Mouse (Mus musculus): Measurements from ENCODE around the gene Pip5k1b. TPM values are rescaled to one million over a fixed set of nuclear protein-coding genes. Genes with fewer than 3 reads are reported as not detected.

Gene Pip5k1b
- polyA plus RNA-seq, 1 experiment from 2014 or later: 12.3 TPM

GRCm38 (mm10) chr19:24550778-24551177, 4.9 kb downstream of the Pip5k1b start:
- ATAC-seq (replicated peaks; ENCODE audit: insufficient number of reproducible peaks, low FRiP score, low TSS enrichment): no peak
- Histone ChIP-seq H3K36me3 (ENCODE audit: control insufficient read depth, insufficient read depth, low read length) (peaks cover 2% of the 10 kb centered on the region; the same call in 1 of the 2 replicates), H3K27me3 (ENCODE audit: control insufficient read depth, insufficient read depth, low read length) (no peaks in the 10 kb centered on the region), H3K4me1 (ENCODE audit: control insufficient read depth, insufficient read depth, low read length) (peaks cover 17% of the 10 kb centered on the region), H3K27ac (ENCODE audit: low read depth, low read length) (no peak overlapping the region), H3K9ac (ENCODE audit: low read depth, low read length) (no peak overlapping the region), H3K4me2 (no peak overlapping the region), H3K4me3 (ENCODE audit: low read depth, low read length) (no peak overlapping the region), H3K9me3 (replicated peaks; ENCODE audit: control insufficient read depth, low read length) (no peaks in the 10 kb centered on the region)
- 73% methylated on average over 7 of the region's 7 CpGs for WGBS (ENCODE audit: insufficient replicate concordance)

- WGBS (ENCODE audit: insufficient replicate concordance): 95% methylated on average over 2 of the region's 2 CpGs
- H3K4me3 ChIP-seq (ENCODE audit: low read depth, low read length): no peak overlapping the region
- no peak overlapping the region for H3K27ac ChIP-seq (ENCODE audit: low read depth, low read length)
Measured at GRCm38 (mm10) chr19:24550016-24550415, 5.7 kb downstream of the Pip5k1b start.

GRCm38 (mm10) chr19:24548337-24548736, 7.3 kb downstream of the Pip5k1b start:
- H3K27me3 ChIP-seq (ENCODE audit: control insufficient read depth, insufficient read depth, low read length): no peaks in the 10 kb centered on the region
- H3K27ac ChIP-seq (ENCODE audit: low read depth, low read length): no peak overlapping the region
- H3K9me3 ChIP-seq (replicated peaks; ENCODE audit: control insufficient read depth, low read length): no peaks in the 10 kb centered on the region
- 91% methylated on average over 9 of the region's 9 CpGs for WGBS (ENCODE audit: insufficient replicate concordance)
- no peak overlapping the region for H3K4me2 ChIP-seq
- no peak overlapping the region for H3K9ac ChIP-seq (ENCODE audit: low read depth, low read length)
- H3K4me3 ChIP-seq (ENCODE audit: low read depth, low read length): no peak overlapping the region
- peaks cover 2% of the 10 kb centered on the region; the same call in 1 of the 2 replicates for H3K36me3 ChIP-seq (ENCODE audit: control insufficient read depth, insufficient read depth, low read length)
- peaks cover 25% of the 10 kb centered on the region for H3K4me1 ChIP-seq (ENCODE audit: control insufficient read depth, insufficient read depth, low read length)
- ATAC-seq (replicated peaks; ENCODE audit: insufficient number of reproducible peaks, low FRiP score, low TSS enrichment): no peak

More at GRCm38 (mm10) chr19:24550016-24550415, 5.7 kb downstream of the Pip5k1b start:
- Histone ChIP-seq H3K9me3 (replicated peaks; ENCODE audit: control insufficient read depth, low read length) (no peaks in the 10 kb centered on the region), H3K4me1 (ENCODE audit: control insufficient read depth, insufficient read depth, low read length) (peaks cover 21% of the 10 kb centered on the region), H3K36me3 (ENCODE audit: control insufficient read depth, insufficient read depth, low read length) (peaks cover 2% of the 10 kb centered on the region; the same call in 1 of the 2 replicates), H3K9ac (ENCODE audit: low read depth, low read length) (no peak overlapping the region), H3K4me2 (no peak overlapping the region), H3K27me3 (ENCODE audit: control insufficient read depth, insufficient read depth, low read length) (no peaks in the 10 kb centered on the region)
- no peak for ATAC-seq (replicated peaks; ENCODE audit: insufficient number of reproducible peaks, low FRiP score, low TSS enrichment)

DNA sequence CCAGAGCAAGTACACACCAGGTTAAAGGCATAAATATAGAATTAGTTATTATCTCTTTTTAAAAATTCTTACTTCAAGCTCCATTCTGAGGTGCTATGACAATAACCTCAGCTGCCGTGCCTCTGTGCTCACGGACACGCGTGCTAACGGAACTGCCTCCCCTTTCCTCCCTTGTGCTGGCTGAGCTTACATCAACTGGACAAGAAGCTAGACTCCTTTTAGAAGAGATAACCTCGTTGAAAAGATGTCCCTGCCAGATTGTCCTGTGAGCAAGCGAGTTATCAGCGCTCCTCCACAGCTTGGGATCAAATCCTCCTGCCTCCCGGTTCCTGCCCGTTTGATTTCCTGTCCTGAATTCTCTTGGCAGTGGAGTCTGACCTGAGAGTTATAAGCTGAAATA, 9.5 kb downstream of the Pip5k1b start:
- no peak overlapping the region for H3K27ac ChIP-seq (ENCODE audit: low read depth, low read length)
- peaks cover 35% of the 10 kb centered on the region for H3K4me1 ChIP-seq (ENCODE audit: control insufficient read depth, insufficient read depth, low read length)
- no peak overlapping the region for H3K9ac ChIP-seq (ENCODE audit: low read depth, low read length)
- ATAC-seq (replicated peaks; ENCODE audit: insufficient number of reproducible peaks, low FRiP score, low TSS enrichment): no peak
- no peak overlapping the region; the same call in 1 of the 2 replicates for H3K4me2 ChIP-seq
- 61% methylated on average over 10 of the region's 10 CpGs for WGBS (ENCODE audit: insufficient replicate concordance)
- no peak overlapping the region for H3K4me3 ChIP-seq (ENCODE audit: low read depth, low read length)
- H3K27me3 ChIP-seq (ENCODE audit: control insufficient read depth, insufficient read depth, low read length): no peaks in the 10 kb centered on the region
- peaks cover 2% of the 10 kb centered on the region; the same call in 1 of the 2 replicates for H3K36me3 ChIP-seq (ENCODE audit: control insufficient read depth, insufficient read depth, low read length)
- H3K9me3 ChIP-seq (replicated peaks; ENCODE audit: control insufficient read depth, low read length): no peaks in the 10 kb centered on the region

DNA sequence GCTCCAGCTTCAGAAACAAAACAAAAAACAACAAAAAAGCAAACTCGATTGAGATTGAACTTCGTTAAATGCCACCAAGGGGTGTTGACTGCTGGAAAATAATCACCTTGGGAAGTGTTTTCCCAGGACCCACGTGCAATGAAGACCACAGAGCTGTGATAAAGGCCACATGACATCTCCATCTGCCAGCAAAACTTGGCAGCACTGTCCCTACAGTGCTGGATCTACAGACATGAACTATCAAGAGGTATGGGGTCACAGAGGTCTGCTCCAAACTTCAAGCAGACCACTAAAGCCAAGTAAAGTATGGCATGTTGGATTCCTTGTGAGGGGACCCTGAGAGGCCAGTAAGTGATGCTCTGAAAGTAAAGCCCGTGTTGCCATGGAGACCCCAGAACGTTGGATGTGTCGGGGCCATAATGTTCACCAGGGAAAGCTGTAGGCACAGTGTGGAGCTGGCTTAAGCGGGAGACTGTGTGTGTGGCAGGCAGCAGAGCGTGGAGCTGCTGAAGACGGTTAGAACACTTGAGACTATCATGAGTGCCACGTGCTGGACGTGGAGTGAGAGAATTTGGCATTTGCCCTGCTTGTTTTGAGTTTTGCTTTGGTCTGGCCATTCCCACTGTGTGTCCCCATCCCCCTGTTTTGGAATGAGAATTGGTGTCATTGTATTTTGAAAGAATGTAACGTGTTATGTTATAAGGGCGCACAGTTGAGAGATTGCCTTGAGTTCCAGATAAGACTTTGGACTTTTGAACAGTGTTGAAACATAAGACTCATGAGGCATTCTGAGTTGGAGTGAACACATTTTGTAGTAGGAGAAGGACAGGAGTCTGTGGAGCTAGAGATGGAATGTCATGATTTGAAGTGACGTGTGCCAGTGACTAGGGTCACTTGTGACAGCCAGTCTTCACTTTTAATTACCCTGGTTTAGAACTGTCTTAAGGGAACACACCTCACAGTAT, 12.0 kb downstream of the Pip5k1b start:
- Histone ChIP-seq H3K27me3 (ENCODE audit: control insufficient read depth, insufficient read depth, low read length) (no peaks in the 10 kb centered on the region), H3K4me2 (no peak overlapping the region; the same call in 1 of the 2 replicates), H3K27ac (ENCODE audit: low read depth, low read length) (no peak overlapping the region; the same call in 1 of the 2 replicates), H3K36me3 (ENCODE audit: control insufficient read depth, insufficient read depth, low read length) (peaks cover 2% of the 10 kb centered on the region; the same call in 1 of the 2 replicates), H3K4me1 (ENCODE audit: control insufficient read depth, insufficient read depth, low read length) (peaks cover 35% of the 10 kb centered on the region), H3K9ac (ENCODE audit: low read depth, low read length) (no peak overlapping the region), H3K4me3 (ENCODE audit: low read depth, low read length) (no peak overlapping the region), H3K9me3 (replicated peaks; ENCODE audit: control insufficient read depth, low read length) (no peaks in the 10 kb centered on the region)
- ATAC-seq (replicated peaks; ENCODE audit: insufficient number of reproducible peaks, low FRiP score, low TSS enrichment): no peak
- WGBS (ENCODE audit: insufficient replicate concordance): 57% methylated on average over 14 of the region's 14 CpGs

DNA sequence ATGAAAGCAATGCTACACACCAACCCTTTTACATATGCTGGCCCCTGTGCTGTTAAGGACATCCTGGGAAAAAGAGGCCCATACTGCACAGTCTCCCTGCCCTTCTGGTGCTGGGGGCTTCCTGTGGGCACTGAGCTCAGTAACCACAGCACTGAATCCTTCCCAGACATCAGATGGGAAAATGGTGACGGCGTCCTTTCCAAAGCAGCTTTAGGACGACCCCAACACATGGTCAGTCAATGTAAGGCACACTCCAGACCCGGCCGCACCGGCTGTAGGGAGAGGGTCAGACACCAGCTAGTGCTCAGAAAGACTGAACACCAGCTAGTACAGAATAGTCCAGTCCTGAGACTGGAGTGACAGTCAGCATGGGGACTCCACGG, 13.4 kb downstream of the Pip5k1b start:
- no peak overlapping the region for H3K27ac ChIP-seq (ENCODE audit: low read depth, low read length)
- WGBS (ENCODE audit: insufficient replicate concordance): 91% methylated on average over 7 of the region's 7 CpGs
- no peak for ATAC-seq (replicated peaks; ENCODE audit: insufficient number of reproducible peaks, low FRiP score, low TSS enrichment)

DNA sequence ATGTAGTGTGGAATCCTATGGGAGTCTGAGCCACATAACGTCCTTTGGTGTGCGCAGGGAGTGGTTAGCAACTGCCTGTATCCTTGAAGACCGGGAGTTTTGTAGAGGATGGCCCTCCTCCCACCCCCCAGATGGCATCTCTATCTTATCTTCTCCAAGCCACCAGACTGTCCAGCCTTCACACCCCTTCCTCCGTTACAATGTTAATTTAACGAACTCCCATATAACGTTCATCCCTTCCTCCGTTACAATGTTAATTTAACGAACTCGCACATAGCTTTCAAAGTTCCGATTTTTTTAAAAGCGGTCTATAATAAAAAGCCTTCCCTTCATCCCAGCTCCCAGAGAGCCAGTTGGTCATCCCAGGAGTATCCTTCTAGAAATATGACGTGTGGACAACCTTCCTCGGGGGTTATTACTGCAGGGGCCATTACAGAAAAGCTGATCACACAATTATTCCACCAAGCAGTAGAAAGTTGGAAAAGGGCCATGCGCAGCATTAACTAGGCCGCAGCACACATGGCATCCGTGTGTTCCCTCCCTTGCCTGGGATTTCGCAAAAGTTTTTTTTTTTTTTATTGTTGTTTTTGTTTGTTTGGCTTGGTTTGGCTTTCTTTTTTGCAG, 13.9 kb downstream of the Pip5k1b start:
- no peaks in the 10 kb centered on the region for H3K36me3 ChIP-seq (ENCODE audit: control insufficient read depth, insufficient read depth, low read length)
- H3K27ac ChIP-seq (ENCODE audit: low read depth, low read length): no peak overlapping the region
- H3K4me3 ChIP-seq (ENCODE audit: low read depth, low read length): no peak overlapping the region
- no peak overlapping the region for H3K4me2 ChIP-seq
- WGBS (ENCODE audit: insufficient replicate concordance): 77% methylated on average over 17 of the region's 17 CpGs
- ATAC-seq (replicated peaks; ENCODE audit: insufficient number of reproducible peaks, low FRiP score, low TSS enrichment): no peak
- H3K27me3 ChIP-seq (ENCODE audit: control insufficient read depth, insufficient read depth, low read length): no peaks in the 10 kb centered on the region
- no peaks in the 10 kb centered on the region for H3K9me3 ChIP-seq (replicated peaks; ENCODE audit: control insufficient read depth, low read length)
- 0 out of 2 replicates have a peak overlapping the region, but pooled peaks have one; percentile 5 for H3K9ac ChIP-seq (ENCODE audit: low read depth, low read length)
- H3K4me1 ChIP-seq (ENCODE audit: control insufficient read depth, insufficient read depth, low read length): peaks cover 38% of the 10 kb centered on the region

More for the DNA sequence above, 13.4 kb downstream of the Pip5k1b start:
- Histone ChIP-seq H3K36me3 (ENCODE audit: control insufficient read depth, insufficient read depth, low read length) (no peaks in the 10 kb centered on the region), H3K27me3 (ENCODE audit: control insufficient read depth, insufficient read depth, low read length) (no peaks in the 10 kb centered on the region), H3K4me2 (no peak overlapping the region), H3K4me1 (ENCODE audit: control insufficient read depth, insufficient read depth, low read length) (peaks cover 38% of the 10 kb centered on the region), H3K9ac (ENCODE audit: low read depth, low read length) (no peak overlapping the region), H3K9me3 (replicated peaks; ENCODE audit: control insufficient read depth, low read length) (no peaks in the 10 kb centered on the region), H3K4me3 (ENCODE audit: low read depth, low read length) (no peak overlapping the region)

DNA sequence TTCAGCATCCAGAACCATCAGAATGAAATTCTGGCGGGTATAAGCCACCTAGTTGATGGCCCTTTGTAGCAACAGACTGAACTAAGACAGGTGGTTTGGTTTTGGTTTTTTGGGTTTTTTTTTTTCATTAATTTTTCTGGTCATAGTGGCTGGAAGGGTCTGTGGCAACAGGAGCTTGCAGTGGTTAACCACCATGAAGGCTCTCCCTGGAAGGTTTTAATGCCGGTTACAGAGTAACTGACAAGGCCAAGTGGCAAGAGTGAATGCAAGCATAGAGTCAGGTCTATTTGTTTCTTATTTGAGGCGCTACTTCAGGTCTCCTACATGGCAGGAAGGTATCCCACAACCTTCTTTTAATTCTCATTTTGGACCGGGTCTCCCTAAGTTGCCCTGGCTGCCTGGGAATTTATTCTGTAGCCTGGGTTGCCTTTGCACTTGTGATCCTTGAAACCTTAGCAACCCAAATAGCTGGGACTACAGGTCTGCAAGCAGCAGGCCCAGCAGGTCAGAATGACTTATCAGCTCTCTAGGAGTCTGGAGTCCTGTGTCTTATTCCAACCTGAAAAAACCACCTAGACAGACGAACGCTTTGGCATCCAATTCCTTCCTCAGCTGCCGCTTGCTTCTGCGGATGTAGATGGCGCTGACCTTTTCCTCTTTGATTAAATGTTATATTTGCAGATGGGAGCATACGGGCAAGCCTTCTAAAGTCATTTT, 14.6 kb downstream of the Pip5k1b start:
- Histone ChIP-seq H3K27ac (ENCODE audit: low read depth, low read length) (no peak overlapping the region), H3K4me3 (ENCODE audit: low read depth, low read length) (no peak overlapping the region), H3K9ac (ENCODE audit: low read depth, low read length) (0 out of 2 replicates have a peak overlapping the region, but pooled peaks have one; percentile 5), H3K4me2 (no peak overlapping the region), H3K36me3 (ENCODE audit: control insufficient read depth, insufficient read depth, low read length) (no peaks in the 10 kb centered on the region), H3K27me3 (ENCODE audit: control insufficient read depth, insufficient read depth, low read length) (no peaks in the 10 kb centered on the region), H3K9me3 (replicated peaks; ENCODE audit: control insufficient read depth, low read length) (no peaks in the 10 kb centered on the region), H3K4me1 (ENCODE audit: control insufficient read depth, insufficient read depth, low read length) (peaks cover 34% of the 10 kb centered on the region)
- WGBS (ENCODE audit: insufficient replicate concordance): 84% methylated on average over 10 of the region's 10 CpGs
- no peak for ATAC-seq (replicated peaks; ENCODE audit: insufficient number of reproducible peaks, low FRiP score, low TSS enrichment)

Data from heart, embryonic 11.5 days (tissue).